28 mouse cellular contexts compared by ENCODE assay signal in genomic region chr9:116990321-116990720, GRCm38 (mm10).
DNase-seq lines count a peak whose midpoint lies in the region.
"Had no signal": no experiment of that assay in that cellular context is flagged by ENCODE, and none has a peak within 500 bp of the region (broad histone marks: within the 10 kb centered on the region; RNA-seq: fewer than 3 reads in every experiment).

No protein-coding gene starts in this region.

- no peaks in the 10 kb centered on the region for H3K4me1 ChIP-seq in heart, embryonic 10.5 days
- H3K4me1 ChIP-seq: embryonic facial prominence, embryonic 10.5 days; embryonic facial prominence, embryonic 13.5 days; forebrain, embryonic 12.5 days; forebrain, embryonic 15.5 days; heart, embryonic 15.5 days had no signal

- no peaks in the 10 kb centered on the region for H3K27me3 ChIP-seq in heart, embryonic 10.5 days (ENCODE audit: insufficient read depth, poor library complexity, severe bottlenecking)
- H3K27me3 ChIP-seq: CH12.LX; embryonic facial prominence, embryonic 13.5 days; forebrain, embryonic 12.5 days; forebrain, embryonic 15.5 days; heart, embryonic 15.5 days had no signal

- H3K36me3 ChIP-seq in heart, embryonic 10.5 days: peaks cover 7% of the 10 kb centered on the region; the same call in 1 of the 2 replicates
- H3K36me3 ChIP-seq: embryonic facial prominence, embryonic 10.5 days; embryonic facial prominence, embryonic 13.5 days; forebrain, embryonic 12.5 days; forebrain, embryonic 15.5 days; heart, embryonic 15.5 days had no signal

- no peak overlapping the region for H3K4me3 ChIP-seq in heart, embryonic 10.5 days
- H3K4me3 ChIP-seq: embryonic facial prominence, embryonic 10.5 days; embryonic facial prominence, embryonic 13.5 days; erythroblast, embryonic 14.5 days; forebrain, embryonic 12.5 days; forebrain, embryonic 15.5 days; heart, adult 2 months; heart, embryonic 15.5 days had no signal

- no peaks in the 10 kb centered on the region for H3K9me3 ChIP-seq in heart, embryonic 10.5 days
- H3K9me3 ChIP-seq: embryonic facial prominence, embryonic 10.5 days; forebrain, embryonic 12.5 days; forebrain, embryonic 15.5 days; heart, embryonic 15.5 days had no signal

- 88% methylated on average over 6 of the region's 6 CpGs for WGBS in heart, embryonic 10.5 days

- H3K27ac ChIP-seq in heart, embryonic 10.5 days: no peak overlapping the region
- H3K27ac ChIP-seq: embryonic facial prominence, embryonic 10.5 days; embryonic facial prominence, embryonic 13.5 days; forebrain, embryonic 12.5 days; forebrain, embryonic 15.5 days; heart, adult 2 months; heart, embryonic 15.5 days; hindbrain, embryonic 14.5 days; hindbrain, postnatal 0 days had no signal

- peak; percentile 61 for DNase-seq in heart, embryonic 10.5 days (ENCODE audit: low spot score)
- DNase-seq in heart, postnatal 4 days: no peak
- DNase-seq in testis, postnatal 10 days (ENCODE audit: low spot score): peak; percentile 12
- no peak for DNase-seq in testis, postnatal 14 days (ENCODE audit: low spot score)
- peak; percentile 56 for DNase-seq in ZHBTc4 (ENCODE audit: low read depth, low spot score)
- no peak for DNase-seq in thymus, postnatal 14 days
- DNase-seq in right cerebral cortex, postnatal 25 days: no peak
- DNase-seq: adrenal gland, adult 8-10 months; adrenal gland, postnatal 25 days; B cell, adult 2 months; cerebellum, adult 11-12 months; cerebellum, adult 8-10 months; cerebellum, postnatal 10 days; cerebellum, postnatal 36 days; embryo, embryonic 11 days; gastrocnemius, postnatal 25 days; heart, adult 2 months; heart, postnatal 10 days; heart, postnatal 36 days had no signal

Comparison
In these comparisons a context has a peak if more than half of its experiments do, and no peak if none do; other contexts are left out.
1. DNase-seq: peak in heart, embryonic 10.5 days (single experiment), testis, postnatal 10 days (single experiment) and ZHBTc4 (single experiment); none in heart, postnatal 4 days (single experiment), testis, postnatal 14 days (single experiment), thymus, postnatal 14 days (single experiment) and right cerebral cortex, postnatal 25 days (single experiment).